Mouse (Mus musculus) thymus, adult 2 months (tissue): ENCODE results near the gene Slc9a9. TPM values are rescaled to one million over a fixed set of nuclear protein-coding genes. Genes with fewer than 3 reads are reported as not detected.

Source experiments
- DNase-seq: peaks from one replicate; pipeline ENCODE4 v3.0.0; 2021
- H3K27ac ChIP-seq: fragments of 200-500 bp; 2 replicates; pipeline ENCODE4 v1.5.1; 2012; ENCODE audit warnings: low read length, control low read depth; ENCODE audit not compliant: control insufficient read depth, insufficient read depth
- H3K27me3 ChIP-seq: fragments of 200-500 bp; 2 replicates; pipeline ENCODE4 v1.6.1; 2012; ENCODE audit warnings: mild to moderate bottlenecking, low read length, moderate library complexity, mixed read lengths; ENCODE audit not compliant: control insufficient read depth, insufficient read depth
- H3K36me3 ChIP-seq: fragments of 200-500 bp; 2 replicates; pipeline ENCODE4 v1.6.1; 2012; ENCODE audit warnings: mild to moderate bottlenecking, low read length, moderate library complexity; ENCODE audit not compliant: control insufficient read depth, insufficient read depth
- H3K4me1 ChIP-seq: fragments of 200-500 bp; replicated peaks from 2 replicates; pipeline ENCODE4 v1.6.1; 2012; ENCODE audit warnings: low read length; ENCODE audit not compliant: control insufficient read depth, insufficient read depth
- H3K4me3 ChIP-seq: fragments of 200-500 bp; 2 replicates; pipeline ENCODE4 v1.5.1; 2012; ENCODE audit warnings: mild to moderate bottlenecking, low read length, control low read depth, moderate library complexity; ENCODE audit not compliant: control insufficient read depth, insufficient read depth
- CTCF ChIP-seq: fragments of 200-500 bp; IDR thresholded peaks from 2 replicates; pipeline ENCODE4 v1.5.1; 2012; ENCODE audit warnings: mild to moderate bottlenecking, control low read depth, low read length, moderate library complexity, borderline replicate concordance; ENCODE audit not compliant: control insufficient read depth, poor library complexity, insufficient read depth; ENCODE audit errors: extremely low read depth
- POLR2A ChIP-seq: fragments of 200-500 bp; IDR thresholded peaks from 2 replicates; pipeline ENCODE4 v1.6.1; 2012; ENCODE audit warnings: mild to moderate bottlenecking, low read length, control low read depth, moderate library complexity; ENCODE audit not compliant: control insufficient read depth, poor library complexity, insufficient read depth; ENCODE audit errors: extremely low read depth
- WGBS: fragments of 180-500 bp; shearing (Covaris S2); methylation state at CpG from one replicate; pipeline ENCODE4 v1.1.7; 2018; 5-methylcytosine and 5-hydroxymethylcytosine counted together
- polyA plus RNA-seq: library from polyadenylated mRNA; depleted of rRNA; stranded (reverse); fragments of >200 nt; gene quantifications from 2 replicates; pipeline ENCODE4 v1.2.3, GENCODE M21; 2012

Gene Slc9a9
- polyA plus RNA-seq, 1 experiment: 49.7 TPM

DNA sequence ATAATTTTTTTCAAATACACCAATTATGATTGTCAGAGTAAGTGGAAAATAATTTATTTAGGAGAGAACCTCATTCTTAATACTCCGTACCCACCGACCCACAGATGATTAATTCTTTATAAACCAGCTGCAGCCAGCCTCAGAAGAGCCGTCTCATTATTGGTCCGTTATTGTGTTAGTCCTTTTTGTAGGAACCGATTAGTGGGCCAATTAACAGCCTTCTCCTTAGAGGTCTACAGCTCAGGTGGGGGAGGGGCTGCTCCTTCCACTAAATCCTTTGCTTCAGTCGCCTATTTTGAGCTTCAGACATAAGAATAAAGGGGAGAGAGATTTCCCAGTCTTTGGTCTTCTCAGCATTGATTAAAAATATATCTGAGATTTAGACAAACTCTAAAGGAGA lies 98.4 kb downstream of the Slc9a9 start:
- Histone ChIP-seq H3K36me3 (no peaks in the 10 kb centered on the region), H3K27ac (no peak overlapping the region), H3K4me1 (no peaks in the 10 kb centered on the region), H3K4me3 (no peak overlapping the region), H3K27me3 (no peaks in the 10 kb centered on the region)
- 98% methylated on average over 6 of the region's 6 CpGs for WGBS
- no peak for TF ChIP-seq POLR2A
- no peak for TF ChIP-seq CTCF
- no peak for DNase-seq

DNA sequence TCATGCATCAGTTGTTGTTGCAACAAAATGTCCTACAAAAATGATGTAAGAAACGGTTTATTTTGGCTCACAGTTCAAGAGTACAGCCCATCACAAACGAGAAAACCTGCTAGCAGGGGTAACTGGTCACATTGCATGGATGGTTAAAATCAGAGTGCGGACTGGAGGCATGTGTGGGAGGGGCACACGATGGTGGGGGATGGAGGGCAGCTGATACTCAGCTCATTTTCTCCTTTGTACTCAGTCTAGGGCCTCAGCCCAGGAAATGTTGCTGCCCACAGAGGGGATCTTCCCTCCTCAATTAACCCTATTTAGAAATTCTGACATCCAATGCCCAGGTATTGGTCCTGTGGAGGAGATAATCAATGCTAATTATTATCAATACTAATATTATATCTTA lies 98.8 kb downstream of the Slc9a9 start:
- 93% methylated on average over 4 of the region's 4 CpGs for WGBS
- no peaks in the 10 kb centered on the region for H3K4me1 ChIP-seq
- no peak for DNase-seq
- H3K27me3 ChIP-seq: no peaks in the 10 kb centered on the region
- TF ChIP-seq POLR2A (no peak), CTCF (no peak)
- H3K36me3 ChIP-seq: no peaks in the 10 kb centered on the region
- no peak overlapping the region for H3K27ac ChIP-seq
- no peak overlapping the region for H3K4me3 ChIP-seq

DNA sequence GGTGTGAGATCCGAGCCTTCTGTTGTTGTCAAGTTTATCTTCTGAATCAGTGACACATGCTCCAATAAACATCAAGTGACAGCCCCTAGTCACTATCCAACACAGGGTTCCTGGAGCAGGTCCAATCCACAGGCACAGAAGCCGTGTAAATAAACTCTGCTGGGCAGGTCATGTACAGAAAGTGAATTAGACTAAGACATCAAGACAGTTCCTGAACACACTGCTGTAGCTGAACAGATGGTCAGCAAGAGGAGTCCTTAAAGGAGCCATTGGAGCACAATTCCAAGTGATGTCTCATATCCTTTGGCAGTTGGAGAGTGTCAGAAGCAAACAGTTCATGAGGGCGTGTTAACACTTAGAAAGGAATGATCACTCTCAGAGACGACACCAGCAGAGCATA lies 103.6 kb downstream of the Slc9a9 start:
- no peak for TF ChIP-seq CTCF
- TF ChIP-seq POLR2A: no peak

DNA sequence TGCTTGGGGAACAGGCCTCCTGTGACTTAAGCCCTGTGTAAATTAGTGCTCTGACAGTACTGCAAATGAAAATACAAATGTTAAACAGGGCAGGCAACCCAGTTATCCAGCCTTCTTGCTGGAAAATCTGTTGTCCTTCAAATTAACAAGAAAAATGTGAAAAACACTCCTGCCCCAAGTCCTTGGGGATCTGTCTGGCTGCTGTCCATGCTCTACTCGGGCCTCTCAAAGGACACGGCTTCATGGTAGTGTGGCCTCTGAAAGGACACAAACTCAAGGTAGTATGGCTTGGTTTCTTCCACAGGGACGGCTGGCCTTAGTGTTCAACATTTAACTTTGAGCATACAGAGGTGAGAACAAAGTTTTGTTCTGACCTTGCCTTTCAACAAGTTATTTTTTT lies 118.6 kb downstream of the Slc9a9 start:
- no peak overlapping the region for H3K4me3 ChIP-seq
- TF ChIP-seq CTCF (no peak), POLR2A (no peak)

More for the DNA sequence above, 103.6 kb downstream of the Slc9a9 start:
- DNase-seq: no peak
- Histone ChIP-seq H3K27me3 (no peaks in the 10 kb centered on the region), H3K4me1 (no peaks in the 10 kb centered on the region), H3K27ac (no peak overlapping the region), H3K36me3 (no peaks in the 10 kb centered on the region), H3K4me3 (no peak overlapping the region)
- WGBS: 92% methylated on average over 4 of the region's 4 CpGs

DNA sequence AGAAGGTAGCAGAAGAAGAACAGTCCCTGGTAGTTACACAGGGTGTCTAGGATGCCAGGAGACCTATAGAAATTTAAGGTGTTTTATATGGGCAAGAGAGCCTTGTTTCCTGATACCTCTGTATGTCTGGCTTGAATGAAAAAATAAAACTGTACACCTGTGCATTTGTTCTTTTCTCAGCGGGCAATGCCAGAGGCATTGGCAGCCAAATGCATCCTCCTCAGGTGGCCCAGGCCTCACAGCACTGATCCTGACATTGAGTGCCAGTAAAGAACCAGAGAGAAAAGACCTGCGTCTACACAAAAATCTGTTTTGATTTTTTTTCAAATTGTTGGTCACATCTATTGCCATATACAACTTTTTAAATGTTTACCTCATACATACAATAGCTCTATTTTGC lies 121.3 kb downstream of the Slc9a9 start:
- 96% methylated on average over 2 of the region's 2 CpGs for WGBS
- Histone ChIP-seq H3K27ac (no peak overlapping the region), H3K27me3 (no peaks in the 10 kb centered on the region), H3K36me3 (no peaks in the 10 kb centered on the region), H3K4me3 (no peak overlapping the region), H3K4me1 (no peaks in the 10 kb centered on the region)
- DNase-seq: no peak
- TF ChIP-seq POLR2A (no peak), CTCF (no peak)

More for the DNA sequence above, 118.6 kb downstream of the Slc9a9 start:
- DNase-seq: no peak
- Histone ChIP-seq H3K27ac (no peak overlapping the region), H3K4me1 (no peaks in the 10 kb centered on the region), H3K36me3 (no peaks in the 10 kb centered on the region), H3K27me3 (no peaks in the 10 kb centered on the region)
- 98% methylated on average over 3 of the region's 3 CpGs for WGBS

DNA sequence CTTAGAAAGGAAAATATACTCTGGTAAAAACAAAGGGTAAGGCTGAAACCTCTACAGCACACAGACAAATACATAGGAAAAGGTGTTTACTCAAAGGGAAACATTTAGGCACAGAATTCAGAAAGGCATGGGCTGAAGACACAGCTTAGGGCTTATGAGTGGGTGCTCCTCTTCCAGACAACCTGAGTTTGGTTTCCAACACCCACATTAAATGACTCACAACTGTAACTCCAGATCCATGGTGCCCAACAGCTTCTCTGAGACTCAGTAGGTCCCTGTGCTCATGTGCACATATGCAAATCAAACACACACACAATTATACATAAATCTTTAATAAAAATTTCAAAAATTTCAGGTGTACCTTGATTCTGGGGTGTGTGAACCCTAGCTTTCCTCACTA lies 133.4 kb downstream of the Slc9a9 start:
- no peaks in the 10 kb centered on the region for H3K27me3 ChIP-seq
- H3K4me1 ChIP-seq: no peaks in the 10 kb centered on the region
- DNase-seq: no peak
- no peak overlapping the region for H3K4me3 ChIP-seq
- H3K27ac ChIP-seq: no peak overlapping the region
- H3K36me3 ChIP-seq: no peaks in the 10 kb centered on the region
- no peak for TF ChIP-seq CTCF
- no peak for TF ChIP-seq POLR2A

DNA sequence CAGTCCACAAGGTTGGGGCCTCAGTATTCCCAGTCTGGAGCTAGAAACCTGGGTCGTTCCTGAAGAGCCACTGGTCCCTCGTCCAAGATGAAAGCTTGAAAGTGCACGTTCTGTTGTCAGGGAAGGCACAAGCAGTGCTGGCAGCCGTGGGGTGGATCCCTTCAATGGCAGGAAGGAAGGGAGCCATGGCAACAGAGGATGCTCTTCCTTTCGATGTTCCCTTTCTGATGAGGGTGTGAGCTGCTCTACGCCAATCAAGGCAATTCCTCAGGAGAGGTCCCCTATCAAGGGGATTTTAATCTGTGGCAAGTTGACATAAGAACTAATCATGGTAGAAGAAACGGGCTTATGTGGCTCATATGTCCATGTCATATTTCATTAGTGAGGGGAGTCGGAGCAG lies 135.8 kb downstream of the Slc9a9 start:
- 75% methylated on average over 8 of the region's 8 CpGs for WGBS
- Histone ChIP-seq H3K4me3 (no peak overlapping the region), H3K27me3 (no peaks in the 10 kb centered on the region), H3K4me1 (no peaks in the 10 kb centered on the region), H3K36me3 (peaks cover 7% of the 10 kb centered on the region; the same call in 1 of the 2 replicates), H3K27ac (no peak overlapping the region)
- DNase-seq: no peak
- TF ChIP-seq POLR2A (no peak), CTCF (no peak)
